Mouse (Mus musculus) MEL (cell line): Measurements from ENCODE around the gene Ccnc. TPM values are rescaled to one million over a fixed set of nuclear protein-coding genes. Genes with fewer than 3 reads are reported as not detected.

ENCODE experiments used
- DNase-seq: peaks from one replicate; pipeline ENCODE4 v3.0.0; 2011; ENCODE audit warnings: low read depth, low spot score
- H3K27ac ChIP-seq: 2 replicates; pipeline ENCODE4 v1.5.1; 2012; ENCODE audit warnings: low read depth, mild to moderate bottlenecking, control low read depth, low read length, moderate library complexity; ENCODE audit not compliant: control insufficient read depth
- H3K27me3 ChIP-seq, 2 experiments: fragments of 150-350 bp in 1 of 2; sonication (generic) in 1 of 2; 2 replicates each; pipeline ENCODE4 v1.6.1; 2012; ENCODE audit warnings: low read length in 2 of 2, mild to moderate bottlenecking in 2 of 2, improper control_type of control experiment in 1 of 2, moderate library complexity in 1 of 2; ENCODE audit not compliant: insufficient read depth in 2 of 2, control insufficient read depth in 1 of 2
- H3K36me3 ChIP-seq, 2 experiments: 2 replicates each; pipeline ENCODE4 v1.6.1; 2012 to 2014; ENCODE audit warnings: low read length in 2 of 2, improper control_type of control experiment in 1 of 2, inconsistent platforms in 1 of 2, mild to moderate bottlenecking in 1 of 2; ENCODE audit not compliant: insufficient read depth in 2 of 2, control insufficient read depth in 1 of 2
- H3K4me1 ChIP-seq, 2 experiments: fragments of 150-350 bp in 1 of 2; sonication (generic) in 1 of 2; 2 replicates each; pipeline ENCODE4 v1.6.1; 2012; ENCODE audit warnings: low read length in 2 of 2, improper control_type of control experiment in 1 of 2, mild to moderate bottlenecking in 1 of 2; ENCODE audit not compliant: insufficient read depth in 2 of 2, control insufficient read depth in 1 of 2
- H3K4me3 ChIP-seq, 2 experiments: fragments of 150-350 bp in 1 of 2; sonication (generic) in 1 of 2; 2 replicates each; pipeline ENCODE4 v1.5.1; 2012; ENCODE audit warnings: low read depth in 2 of 2, low read length in 2 of 2, mild to moderate bottlenecking in 2 of 2, moderate library complexity in 2 of 2, control low read depth in 1 of 2, improper control_type of control experiment in 1 of 2; ENCODE audit not compliant: control insufficient read depth in 1 of 2, insufficient read depth in 1 of 2
- H3K79me2 ChIP-seq: 2 replicates; pipeline ENCODE4 v1.6.1; 2012; ENCODE audit warnings: mild to moderate bottlenecking, low read length, moderate library complexity; ENCODE audit not compliant: control insufficient read depth, poor library complexity, insufficient read depth
- H3K9ac ChIP-seq: 2 replicates; pipeline ENCODE4 v1.6.1; 2012; ENCODE audit warnings: low read depth, mild to moderate bottlenecking, control low read depth, low read length, moderate library complexity; ENCODE audit not compliant: control insufficient read depth, poor library complexity, severe bottlenecking
- H3K9me3 ChIP-seq: fragments of 150-350 bp; sonication (generic); replicated peaks from 2 replicates; pipeline ENCODE4 v1.6.1; 2012; ENCODE audit warnings: mild to moderate bottlenecking, low read length, improper control_type of control experiment, moderate library complexity; ENCODE audit not compliant: insufficient read depth
- BHLHE40 ChIP-seq: IDR thresholded peaks from 2 replicates; pipeline ENCODE4 v1.6.1; 2012; ENCODE audit warnings: low read depth, mild to moderate bottlenecking, inconsistent platforms, low read length, improper control_type of control experiment, borderline replicate concordance
- CHD1 ChIP-seq: IDR thresholded peaks from 2 replicates; pipeline ENCODE4 v1.6.1; 2012; ENCODE audit warnings: low read depth, mild to moderate bottlenecking, inconsistent platforms, low read length, improper control_type of control experiment
- CTCF ChIP-seq, 3 experiments: IDR thresholded peaks in 2 of 3; conservative IDR thresholded peaks in 1 of 3; 2 replicates each; pipeline ENCODE4 v1.5.1; 2011 to 2012; ENCODE audit warnings: low read length in 3 of 3, low read depth in 2 of 3, mild to moderate bottlenecking in 2 of 3, improper control_type of control experiment in 1 of 3, inconsistent platforms in 1 of 3, mixed read lengths in 1 of 3, moderate library complexity in 1 of 3; ENCODE audit not compliant: control insufficient read depth in 1 of 3, insufficient read depth in 1 of 3, poor library complexity in 1 of 3, severe bottlenecking in 1 of 3
- ELF1 ChIP-seq: IDR thresholded peaks from 2 replicates; pipeline ENCODE4 v1.6.1; 2014; ENCODE audit warnings: low read depth, mild to moderate bottlenecking, inconsistent platforms, low read length, improper control_type of control experiment, moderate library complexity
- EP300 ChIP-seq, 2 experiments: IDR thresholded peaks; 2 replicates each; pipeline ENCODE4 v1.6.1; 2011; ENCODE audit warnings: improper control_type of control experiment in 2 of 2, low read length in 2 of 2, low read depth in 1 of 2, mild to moderate bottlenecking in 1 of 2
- HCFC1 ChIP-seq: IDR thresholded peaks from 2 replicates; pipeline ENCODE4 v1.6.1; 2012; ENCODE audit warnings: low read depth, mild to moderate bottlenecking, inconsistent platforms, low read length, improper control_type of control experiment, moderate library complexity
- JUND ChIP-seq: IDR thresholded peaks from 2 replicates; pipeline ENCODE4 v1.6.1; 2011; ENCODE audit warnings: low read depth, mild to moderate bottlenecking, improper control_type of control experiment, low read length
- KAT2A ChIP-seq: conservative IDR thresholded peaks from 2 replicates; pipeline ENCODE4 v1.6.1; 2012; ENCODE audit warnings: low read depth, low read length, improper control_type of control experiment, inconsistent platforms
- MAZ ChIP-seq: IDR thresholded peaks from 2 replicates; pipeline ENCODE4 v1.6.1; 2012; ENCODE audit warnings: low read depth, mild to moderate bottlenecking, inconsistent platforms, low read length, improper control_type of control experiment
- MXI1 ChIP-seq: IDR thresholded peaks from 2 replicates; pipeline ENCODE4 v1.6.1; 2011; ENCODE audit warnings: mild to moderate bottlenecking, low read depth, low read length, improper control_type of control experiment
- MYB ChIP-seq: IDR thresholded peaks from 2 replicates; pipeline ENCODE4 v1.6.1; 2011; ENCODE audit warnings: mild to moderate bottlenecking, low read depth, low read length, improper control_type of control experiment
- MYC ChIP-seq: IDR thresholded peaks from 2 replicates; pipeline ENCODE4 v1.6.1; 2011; ENCODE audit warnings: low read depth, mild to moderate bottlenecking, low read length, improper control_type of control experiment, moderate library complexity
- NRF1 ChIP-seq: IDR thresholded peaks from 2 replicates; pipeline ENCODE4 v1.6.1; 2014; ENCODE audit warnings: low read depth, mild to moderate bottlenecking, inconsistent platforms, low read length, improper control_type of control experiment, moderate library complexity; ENCODE audit not compliant: poor library complexity, insufficient read depth, severe bottlenecking
- POLR2A ChIP-seq, 2 experiments: IDR thresholded peaks; 2 replicates each; pipeline ENCODE4 v1.6.1; 2011 to 2012; ENCODE audit warnings: low read length in 2 of 2, mild to moderate bottlenecking in 2 of 2, control low read depth in 1 of 2, improper control_type of control experiment in 1 of 2, low read depth in 1 of 2, moderate library complexity in 1 of 2; ENCODE audit not compliant: control insufficient read depth in 1 of 2, insufficient read depth in 1 of 2, poor library complexity in 1 of 2
- POLR2AphosphoS2 ChIP-seq: IDR thresholded peaks from 2 replicates; pipeline ENCODE4 v1.6.1; 2011; ENCODE audit warnings: low read length, improper control_type of control experiment
- POLR2AphosphoS5 ChIP-seq: IDR thresholded peaks from 2 replicates; pipeline ENCODE4 v1.6.1; 2012; ENCODE audit warnings: low read depth, borderline replicate concordance, mild to moderate bottlenecking, inconsistent platforms, low read length, moderate library complexity, mixed read lengths
- SIN3A ChIP-seq: IDR thresholded peaks from 2 replicates; pipeline ENCODE4 v1.6.1; 2012; ENCODE audit warnings: low read length, improper control_type of control experiment, inconsistent platforms
- TAL1 ChIP-seq: IDR thresholded peaks from 2 replicates; pipeline ENCODE4 v1.6.1; 2012; ENCODE audit warnings: mild to moderate bottlenecking, inconsistent platforms, low read length, moderate library complexity, mixed read lengths
- TBP ChIP-seq: IDR thresholded peaks from 2 replicates; pipeline ENCODE4 v1.8.0; 2011; ENCODE audit warnings: low read depth, low read length, improper control_type of control experiment
- TCF12 ChIP-seq: IDR thresholded peaks from 2 replicates; pipeline ENCODE4 v1.6.1; 2014; ENCODE audit warnings: low read depth, mild to moderate bottlenecking, inconsistent platforms, low read length, improper control_type of control experiment, moderate library complexity
- UBTF ChIP-seq: IDR thresholded peaks from 2 replicates; pipeline ENCODE4 v1.6.1; 2012; ENCODE audit warnings: low read depth, mild to moderate bottlenecking, inconsistent platforms, low read length, improper control_type of control experiment, moderate library complexity, borderline replicate concordance; ENCODE audit not compliant: insufficient read depth
- USF1 ChIP-seq: IDR thresholded peaks from 2 replicates; pipeline ENCODE4 v1.6.1; 2014; ENCODE audit warnings: low read depth, mild to moderate bottlenecking, inconsistent platforms, low read length, improper control_type of control experiment, moderate library complexity
- USF2 ChIP-seq, 2 experiments: IDR thresholded peaks; 2 replicates each; pipeline ENCODE4 v1.6.1; 2011 to 2012; ENCODE audit warnings: improper control_type of control experiment in 2 of 2, low read length in 2 of 2, borderline replicate concordance in 1 of 2, inconsistent platforms in 1 of 2, low read depth in 1 of 2, mild to moderate bottlenecking in 1 of 2; ENCODE audit not compliant: insufficient read depth in 1 of 2
- ZC3H11A ChIP-seq: IDR thresholded peaks from 2 replicates; pipeline ENCODE4 v1.6.1; 2012; ENCODE audit warnings: low read depth, mild to moderate bottlenecking, inconsistent platforms, low read length, improper control_type of control experiment
- polyA plus RNA-seq, 2 experiments: library from polyadenylated mRNA; stranded (reverse) in 1 of 2; unstranded in 1 of 2; fragments of >175 nt in 1 of 2; fragments of >200 nt in 1 of 2; gene quantifications; 2 replicates each; pipeline versions ENCODE4 v1.2.1 to v1.2.4; 2012; ENCODE audit warnings: low replicate concordance in 2 of 2, low read depth in 1 of 2; ENCODE audit not compliant: insufficient read length in 2 of 2, insufficient read depth in 1 of 2, missing spikeins in 1 of 2
- total RNA-seq: library from RNA; depleted of rRNA; stranded (reverse); fragments of 300-350 nt; gene quantifications from 2 replicates; pipeline ENCODE4 v1.2.3, GENCODE M21; 2012

The Ccnc gene
- total and polyA plus RNA-seq, 3 experiments: 14.7 to 196 (median 16.0) TPM

DNA sequence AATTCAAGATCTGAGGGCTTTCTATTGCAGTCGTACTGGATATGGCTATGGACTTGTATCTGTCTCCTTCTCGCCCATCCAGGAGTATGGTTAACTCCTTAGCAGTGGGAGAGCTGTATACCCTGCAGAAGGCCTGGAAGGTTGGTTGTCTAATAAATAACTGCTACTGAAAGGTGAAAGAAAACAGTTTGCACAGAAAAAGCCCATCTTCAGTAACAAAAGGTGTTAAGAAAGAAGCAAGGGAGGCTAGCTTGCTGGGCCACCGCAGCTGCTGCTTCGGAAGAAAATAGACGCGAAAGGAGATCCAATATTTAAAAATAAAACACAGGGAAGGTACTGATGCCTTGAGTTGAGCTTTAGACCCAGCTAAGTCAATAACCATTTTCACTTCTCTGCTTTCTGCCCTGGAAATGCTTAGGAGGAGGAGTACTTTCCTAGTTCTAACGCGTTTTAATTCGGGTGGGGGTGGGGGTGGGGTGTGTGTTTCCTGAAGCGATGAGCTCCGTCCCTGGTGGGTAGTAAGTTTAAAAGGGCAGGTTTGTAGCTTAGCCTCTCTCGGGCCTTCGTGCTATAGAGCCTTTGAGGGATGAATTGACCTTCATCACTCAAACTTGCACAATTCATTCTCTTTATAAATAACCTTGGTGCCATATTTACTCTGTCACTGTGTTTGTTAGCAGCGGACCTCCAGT, 38.8 kb downstream of the Ccnc start:
- Histone ChIP-seq H3K27me3 (no peaks in the 10 kb centered on the region), H3K9ac (peak overlapping the region; percentile 83), H3K27ac (peak overlapping the region; percentile 40), H3K36me3 (peaks cover 0 to 3% of the 10 kb centered on the region in 2 experiments; a peak in 1 of 4 replicates), H3K4me1 (peaks cover 0 to 3% of the 10 kb centered on the region in 2 experiments; a peak in 2 of 4 replicates), H3K9me3 (no peaks in the 10 kb centered on the region), H3K4me3 (peak overlapping the region; percentile 96 to 100), H3K79me2 (no peaks in the 10 kb centered on the region)
- DNase-seq: peak; percentile 44
- no peak for TF ChIP-seq MAZ
- no peak for TF ChIP-seq USF1
- peak; percentile 30; the same call in 1 of the 2 replicates for TF ChIP-seq CHD1
- TF ChIP-seq SIN3A: peak; percentile 29; the same call in 1 of the 2 replicates
- TF ChIP-seq MYB: no peak
- TF ChIP-seq UBTF: no peak
- TF ChIP-seq TAL1: no peak
- no peak for TF ChIP-seq NRF1
- TF ChIP-seq TBP: no peak
- TF ChIP-seq POLR2AphosphoS2: no peak
- no peak for TF ChIP-seq MXI1
- no peak for TF ChIP-seq POLR2AphosphoS5
- no peak for TF ChIP-seq USF2 (IDR thresholded peaks at IDR 0.05; ENCODE audit: borderline replicate concordance in 1 of 2, insufficient read depth in 1 of 2, low read depth in 1 of 2, low read length in 2 of 2)

DNA sequence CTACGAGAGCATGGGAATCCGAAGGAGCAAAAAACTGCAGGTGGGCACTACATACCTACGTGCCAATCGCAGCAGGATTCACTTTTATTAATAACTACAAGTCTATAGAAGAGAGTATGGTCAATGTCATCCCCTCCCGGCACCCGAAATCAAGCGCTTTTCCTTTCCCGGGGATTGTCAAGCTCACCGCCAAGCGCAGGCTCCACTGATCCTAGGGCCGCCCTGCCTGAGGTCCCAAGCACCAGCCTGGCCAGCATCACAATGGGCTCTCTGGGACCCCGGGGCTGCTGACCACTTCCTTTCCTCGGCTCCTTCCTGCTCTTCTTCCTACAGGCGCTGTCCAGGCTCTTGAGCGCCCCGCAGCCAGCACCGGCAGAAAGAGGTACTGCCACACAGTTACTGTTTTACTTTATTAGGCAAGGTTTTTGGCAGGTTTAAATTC, 39.4 kb downstream of the Ccnc start, which contains the start of the genes Usp45 and Tstd3:
TSS of gene Usp45 (plus strand) at position 294 of the 442 bp plus-strand sequence.
TSS of gene Tstd3 (minus strand) at position 350 of the 442 bp plus-strand sequence.
- H3K9me3 ChIP-seq: no peaks in the 10 kb centered on the region
- TF ChIP-seq CTCF (IDR thresholded peaks at IDR 0.05 in 2 of 3, conservative IDR thresholded peaks at IDR 0.05 in 1 of 3; ENCODE audit: control insufficient read depth in 1 of 3, insufficient read depth in 1 of 3, low read depth in 2 of 3, low read length in 3 of 3, poor library complexity in 1 of 3, severe bottlenecking in 1 of 3) (peak; percentile 72 to 75 (median 73)), TCF12 (0 out of 2 replicates have a peak, but pooled peaks have one; percentile 19), ZC3H11A (no peak), MAZ (no peak), TBP (0 out of 2 replicates have a peak, but pooled peaks have one; percentile 38), MXI1 (no peak), SIN3A (peak; percentile 59), HCFC1 (peak; percentile 59; the same call in 1 of the 2 replicates), KAT2A (no peak), ELF1 (peak; percentile 72), MYC (no peak), POLR2A (IDR thresholded peaks at IDR 0.05; ENCODE audit: control insufficient read depth in 1 of 2, insufficient read depth in 1 of 2, low read depth in 1 of 2, low read length in 2 of 2, poor library complexity in 1 of 2) (peak in 1 of 2 experiments; percentile 61; a peak in 1 of 4 replicates), EP300 (IDR thresholded peaks at IDR 0.05; ENCODE audit: low read depth in 1 of 2, low read length in 2 of 2) (no peak), JUND (no peak), BHLHE40 (no peak), TAL1 (no peak), USF1 (no peak)
- TF ChIP-seq, all 39 proteins: peak for 7
- Histone ChIP-seq H3K27ac (peak within 1 kb of the TSS; percentile 40), H3K4me1 (peaks cover 0 to 3% of the 10 kb centered on the region in 2 experiments; a peak in 2 of 4 replicates), H3K4me3 (peak within 1 kb of the TSS; percentile 96 to 100), H3K79me2 (no peaks in the 10 kb centered on the region), H3K27me3 (no peaks in the 10 kb centered on the region), H3K9ac (peak within 1 kb of the TSS; percentile 83), H3K36me3 (peaks cover 0 to 3% of the 10 kb centered on the region in 2 experiments; a peak in 1 of 4 replicates)
- peak; percentile 89 for DNase-seq
